Mouse (Mus musculus) hindbrain, embryonic 11.5 days (tissue): ENCODE data around the gene Rrm2. TPM values are rescaled to one million over a fixed set of nuclear protein-coding genes. Genes with fewer than 3 reads are reported as not detected.

ENCODE experiments used
- ATAC-seq: fragments of 200-750 bp; cut with Nextera tagmentation; 2 replicates; pipeline ENCODE4 v1.8.0; 2017; ENCODE audit warnings: mild to moderate bottlenecking, moderate TSS enrichment, moderate library complexity; ENCODE audit not compliant: low FRiP score
- DNase-seq: peaks from one replicate; pipeline ENCODE4 v3.0.0-alpha.2; 2015; ENCODE audit warnings: low spot score
- H3K27ac ChIP-seq: fragments of 300-500 bp; sonication (generic); 2 replicates; pipeline ENCODE4 v1.5.1; 2014; ENCODE audit warnings: mild to moderate bottlenecking, low read depth, low read length
- H3K27me3 ChIP-seq: fragments of 300-500 bp; sonication (generic); 2 replicates; pipeline ENCODE4 v1.6.1; 2014; ENCODE audit warnings: mild to moderate bottlenecking, low read length, moderate library complexity, mixed read lengths; ENCODE audit not compliant: control insufficient read depth, insufficient read depth
- H3K36me3 ChIP-seq: fragments of 300-500 bp; sonication (generic); 2 replicates; pipeline ENCODE4 v1.6.1; 2014; ENCODE audit warnings: mild to moderate bottlenecking, low read length, moderate library complexity, mixed read lengths; ENCODE audit not compliant: control insufficient read depth, insufficient read depth
- H3K4me1 ChIP-seq: fragments of 300-500 bp; sonication (generic); replicated peaks from 2 replicates; pipeline ENCODE4 v1.6.1; 2014; ENCODE audit warnings: low read length, mixed read lengths; ENCODE audit not compliant: control insufficient read depth, insufficient read depth
- H3K4me2 ChIP-seq: fragments of 300-500 bp; sonication (generic); replicated peaks from 2 replicates; pipeline ENCODE4 v1.6.1; 2014; ENCODE audit warnings: mild to moderate bottlenecking, low read depth, low read length
- H3K4me3 ChIP-seq: fragments of 300-500 bp; sonication (generic); 2 replicates; pipeline ENCODE4 v1.5.1; 2014; ENCODE audit warnings: low read depth, low read length
- H3K9ac ChIP-seq: fragments of 300-500 bp; sonication (generic); 2 replicates; pipeline ENCODE4 v1.6.1; 2014; ENCODE audit warnings: low read depth, low read length
- H3K9me3 ChIP-seq: fragments of 300-500 bp; sonication (generic); 2 replicates; pipeline ENCODE4 v1.6.1; 2016; ENCODE audit warnings: low read length; ENCODE audit not compliant: control insufficient read depth
- WGBS: fragments of 180-500 bp; shearing (Covaris S2); extraction: QIAGEN DNeasy Blood & Tissue Kit; methylation state at CpG from one replicate; pipeline ENCODE4 v1.1.7; 2014; 5-methylcytosine and 5-hydroxymethylcytosine counted together
- polyA plus RNA-seq: library from polyadenylated mRNA; unstranded; fragments of >200 nt; fragmentation: Nextera tagmentation; extraction: Ambion mirVana; gene quantifications from 2 replicates; pipeline ENCODE4 v1.2.1, GENCODE M21; 2014

Rrm2 gene
- polyA plus RNA-seq: 335 and 391 TPM in 2 replicates

- Histone ChIP-seq H3K4me3 (peak within 1 kb of the TSS; percentile 75), H3K9ac (peak within 1 kb of the TSS; percentile 77), H3K4me2 (peak within 1 kb of the TSS; percentile 76), H3K4me1 (no peaks in the 10 kb centered on the region), H3K9me3 (no peaks in the 10 kb centered on the region), H3K27me3 (no peaks in the 10 kb centered on the region), H3K27ac (peak within 1 kb of the TSS; percentile 70), H3K36me3 (peaks cover 9% of the 10 kb centered on the region)
- DNase-seq (peak; percentile 98), ATAC-seq (peak; percentile 91)
- WGBS: under 1% methylated on average over 82 of the region's 83 CpGs
Observed at GRCm38 (mm10) chr12:24707954-24708823, at the start of gene Rrm2. TSS of gene Rrm2 (plus strand) at chr12:24708241.

- no peak overlapping the region for H3K4me3 ChIP-seq
- DNase-seq (no peak), ATAC-seq (no peak)
- no peak overlapping the region for H3K4me2 ChIP-seq
- peaks cover 5% of the 10 kb centered on the region; the same call in 1 of the 2 replicates for H3K36me3 ChIP-seq
- H3K9ac ChIP-seq: no peak overlapping the region
- H3K4me1 ChIP-seq: no peaks in the 10 kb centered on the region
- H3K27ac ChIP-seq: no peak overlapping the region
- WGBS: 93% methylated on average over 4 of the region's 4 CpGs
- no peaks in the 10 kb centered on the region for H3K27me3 ChIP-seq
- H3K9me3 ChIP-seq: no peaks in the 10 kb centered on the region
Observed at GRCm38 (mm10) chr12:24658998-24659397, 49.0 kb upstream of the Rrm2 start.

- 91% methylated on average over 9 of the region's 9 CpGs for WGBS
- no peaks in the 10 kb centered on the region for H3K4me1 ChIP-seq
Observed at GRCm38 (mm10) chr12:24659923-24660322, 48.1 kb upstream of the Rrm2 start.

GRCm38 (mm10) chr12:24661100-24661499 lies 46.9 kb upstream of the Rrm2 start:
- H3K9me3 ChIP-seq: no peaks in the 10 kb centered on the region
- H3K4me2 ChIP-seq: no peak overlapping the region
- H3K9ac ChIP-seq: no peak overlapping the region
- no peak for DNase-seq
- no peak for ATAC-seq
- H3K4me3 ChIP-seq: no peak overlapping the region
- no peak overlapping the region for H3K27ac ChIP-seq
- 87% methylated on average over 4 of the region's 4 CpGs for WGBS
- H3K4me1 ChIP-seq: no peaks in the 10 kb centered on the region
- H3K27me3 ChIP-seq: no peaks in the 10 kb centered on the region
- no peaks in the 10 kb centered on the region for H3K36me3 ChIP-seq

More at GRCm38 (mm10) chr12:24659923-24660322, 48.1 kb upstream of the Rrm2 start:
- Histone ChIP-seq H3K4me2 (no peak overlapping the region), H3K27ac (no peak overlapping the region), H3K4me3 (no peak overlapping the region), H3K9ac (no peak overlapping the region), H3K27me3 (no peaks in the 10 kb centered on the region), H3K9me3 (no peaks in the 10 kb centered on the region), H3K36me3 (peaks cover 2% of the 10 kb centered on the region; the same call in 1 of the 2 replicates)
- ATAC-seq: no peak
- DNase-seq: no peak

- Histone ChIP-seq H3K27me3 (no peaks in the 10 kb centered on the region), H3K9ac (no peak overlapping the region), H3K4me2 (no peak overlapping the region), H3K4me3 (no peak overlapping the region), H3K4me1 (no peaks in the 10 kb centered on the region), H3K36me3 (no peaks in the 10 kb centered on the region), H3K9me3 (no peaks in the 10 kb centered on the region), H3K27ac (no peak overlapping the region)
- WGBS: 94% methylated on average over 5 of the region's 5 CpGs
- no peak for ATAC-seq
- no peak for DNase-seq
Observed at GRCm38 (mm10) chr12:24662131-24662530, 45.9 kb upstream of the Rrm2 start.

GRCm38 (mm10) chr12:24680096-24680491 lies 27.9 kb upstream of the Rrm2 start:
- DNase-seq: no peak
- Histone ChIP-seq H3K9me3 (no peaks in the 10 kb centered on the region), H3K4me3 (peak overlapping the region; percentile 51), H3K27me3 (peaks cover 20% of the 10 kb centered on the region), H3K27ac (no peak overlapping the region), H3K36me3 (no peaks in the 10 kb centered on the region), H3K9ac (peak overlapping the region; percentile 61; the same call in 1 of the 2 replicates), H3K4me1 (no peaks in the 10 kb centered on the region), H3K4me2 (peak overlapping the region; percentile 88)
- no peak for ATAC-seq
- 19% methylated on average over 9 of the region's 9 CpGs for WGBS

- Histone ChIP-seq H3K4me2 (peak overlapping the region; percentile 88), H3K4me3 (peak overlapping the region; percentile 51), H3K9me3 (no peaks in the 10 kb centered on the region), H3K27ac (no peak overlapping the region), H3K4me1 (no peaks in the 10 kb centered on the region), H3K36me3 (no peaks in the 10 kb centered on the region), H3K27me3 (peaks cover 20% of the 10 kb centered on the region), H3K9ac (peak overlapping the region; percentile 61)
- 2% methylated on average over 43 of the region's 61 CpGs for WGBS
- ATAC-seq (peak; percentile 82), DNase-seq (peak; percentile 72)
Observed at GRCm38 (mm10) chr12:24680492-24681285, 27.4 kb upstream of the Rrm2 start.

GRCm38 (mm10) chr12:24681286-24682023 lies 26.6 kb upstream of the Rrm2 start, which contains the start of gene Cys1:
TSS of gene Cys1 (minus strand) at chr12:24681813.
- 2% methylated on average over 20 of the region's 20 CpGs for WGBS
- Histone ChIP-seq H3K4me1 (no peaks in the 10 kb centered on the region), H3K9me3 (no peaks in the 10 kb centered on the region), H3K27me3 (peaks cover 20% of the 10 kb centered on the region), H3K27ac (no peak within 1 kb of the TSS), H3K4me3 (peak within 1 kb of the TSS; percentile 51), H3K4me2 (peak within 1 kb of the TSS; percentile 88), H3K9ac (peak within 1 kb of the TSS; percentile 61), H3K36me3 (no peaks in the 10 kb centered on the region)
- peak; percentile 41; the same call in 1 of the 2 replicates for ATAC-seq
- DNase-seq: peak; percentile 25
